Mouse (Mus musculus) bone marrow, adult 2 months (tissue): ENCODE measurements at regions not wholly inside any gene's neighbourhood (a gene's known extent, or its start where the extent isn't known, plus 50 kb on each side); places are given as distances from the start of the nearest gene placed in this dataset.

Source experiments
- CTCF ChIP-seq: fragments of 200-500 bp; IDR thresholded peaks from 2 replicates; pipeline ENCODE4 v1.5.1; 2011; ENCODE audit warnings: low read length, control low read depth; ENCODE audit not compliant: control insufficient read depth, insufficient read depth
- POLR2A ChIP-seq: fragments of 200-500 bp; IDR thresholded peaks from 2 replicates; pipeline ENCODE4 v1.6.1; 2011; ENCODE audit warnings: low read depth, mild to moderate bottlenecking, control low read depth, low read length, borderline replicate concordance; ENCODE audit not compliant: control insufficient read depth

DNA sequence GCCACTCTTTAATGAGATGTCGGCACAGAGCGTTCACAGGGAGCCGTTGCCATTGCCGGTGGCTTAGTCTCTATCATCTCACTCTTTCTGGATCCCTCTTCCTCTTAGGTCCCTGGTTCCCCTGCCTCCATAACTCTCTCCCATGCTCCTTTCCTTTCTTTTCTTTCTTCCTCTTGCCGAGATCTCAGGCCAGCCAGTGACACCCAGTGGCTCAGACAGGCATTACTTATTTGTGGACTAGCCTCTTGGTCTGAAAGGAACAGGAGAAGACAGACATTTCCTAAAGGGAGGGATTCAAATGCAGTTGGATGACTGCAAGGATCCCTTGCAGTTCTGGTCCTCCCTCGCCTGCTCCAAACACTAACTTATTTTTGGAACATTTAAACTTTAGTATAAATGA, 180.5 kb upstream of the Ado start:
- TF ChIP-seq CTCF (peak; percentile 67), POLR2A (no peak)
